Mouse (Mus musculus): ENCODE results near the gene Olfr625-ps1.
"Not testable (repeated sequence)": the region's sequence is repeated elsewhere in the genome, so short reads cannot be mapped to it uniquely, and the experiment has no call there.

Gene Olfr625-ps1

DNA sequence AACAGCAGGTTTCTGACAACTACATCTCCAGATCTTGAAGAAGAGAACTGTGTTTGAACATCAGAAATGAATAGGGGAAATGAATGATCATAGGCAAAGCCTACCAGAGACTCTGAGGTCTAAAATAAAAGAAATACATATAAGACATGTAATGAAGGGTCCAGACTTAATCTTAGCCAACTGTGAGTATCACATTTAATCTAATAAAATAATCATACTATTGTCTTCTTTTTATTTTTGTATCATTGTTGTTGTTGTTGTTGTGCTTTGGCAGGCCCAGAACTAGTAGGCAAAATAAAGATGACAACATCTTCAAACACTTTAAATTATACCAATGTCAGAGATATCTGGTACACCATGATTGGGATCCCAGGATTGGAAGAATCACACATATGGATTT lies at the start of gene Olfr625-ps1:
Gene Olfr625-ps1 (plus strand): TSS at position 301 of the 400 bp plus-strand sequence.
- DNase-seq (ENCODE audit: low read depth, low spot score), result no peak

DNA sequence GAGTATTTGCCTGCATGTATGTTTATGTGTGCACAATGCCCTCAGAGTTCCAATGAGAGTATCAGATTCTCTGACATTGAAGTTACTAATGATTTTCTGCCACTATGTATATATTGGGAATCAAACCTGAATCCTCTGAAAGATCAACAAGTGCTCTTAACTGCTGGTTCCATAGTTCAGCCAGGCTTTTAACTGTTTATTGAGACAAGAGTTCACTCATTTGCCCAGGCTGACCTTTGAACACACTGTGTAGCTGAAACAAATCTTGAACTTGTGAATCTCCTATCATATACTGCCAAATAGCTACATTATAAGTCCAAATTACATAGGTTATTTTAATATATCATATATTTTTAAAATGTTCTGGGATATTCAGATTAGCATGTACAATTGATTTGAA lies 45.7 kb upstream of the Olfr625-ps1 start:
- no peak for DNase-seq (ENCODE audit: low read depth, low spot score)

GRCm38 (mm10) chr7:103642602-103643001 lies 39.9 kb upstream of the Olfr625-ps1 start, which contains the start of gene Olfr622:
Olfr622 (minus strand) TSS chr7:103642702.
- no peak for DNase-seq (ENCODE audit: low read depth, low spot score)

- DNase-seq (ENCODE audit: low read depth, low spot score), result no peak
These were observed 38.5 kb upstream of the Olfr625-ps1 start for GRCm38 (mm10) chr7:103644070-103644469.

- DNase-seq (ENCODE audit: low read depth, low spot score), result no peak
These were observed 18.9 kb upstream of the Olfr625-ps1 start, which contains the start of gene Olfr623 for GRCm38 (mm10) chr7:103663598-103663997. Olfr623 (minus strand) TSS chr7:103663698.

GRCm38 (mm10) chr7:103671091-103671490 lies 11.4 kb upstream of the Olfr625-ps1 start, which contains the start of gene Olfr624:
Olfr624 (minus strand) TSS chr7:103671191.
- no peak for DNase-seq (ENCODE audit: low read depth, low spot score)

DNA sequence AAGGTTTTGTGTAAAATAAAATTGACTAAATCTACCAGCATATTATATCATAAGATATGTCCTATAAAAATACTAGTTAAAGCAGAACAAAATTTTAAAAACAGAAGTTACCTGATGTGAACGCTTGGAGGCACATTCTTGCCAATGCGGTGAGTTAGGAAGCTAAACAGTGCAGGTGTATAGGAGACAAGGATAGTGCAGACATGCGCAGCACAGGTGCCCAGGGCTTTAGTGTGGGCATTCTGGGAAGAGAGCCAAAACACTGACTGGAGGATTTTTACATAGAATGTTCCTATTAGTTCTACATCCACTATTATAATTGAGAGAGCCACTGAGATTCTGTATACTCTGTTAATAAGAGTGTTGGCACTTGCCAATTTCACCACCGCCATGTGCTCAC lies 16.9 kb downstream of the Olfr625-ps1 start:
- no peak for DNase-seq (ENCODE audit: low read depth, low spot score)

GRCm38 (mm10) chr7:103712024-103712423 lies 29.5 kb downstream of the Olfr625-ps1 start:
- no peak for DNase-seq (ENCODE audit: low read depth, low spot score)

DNA sequence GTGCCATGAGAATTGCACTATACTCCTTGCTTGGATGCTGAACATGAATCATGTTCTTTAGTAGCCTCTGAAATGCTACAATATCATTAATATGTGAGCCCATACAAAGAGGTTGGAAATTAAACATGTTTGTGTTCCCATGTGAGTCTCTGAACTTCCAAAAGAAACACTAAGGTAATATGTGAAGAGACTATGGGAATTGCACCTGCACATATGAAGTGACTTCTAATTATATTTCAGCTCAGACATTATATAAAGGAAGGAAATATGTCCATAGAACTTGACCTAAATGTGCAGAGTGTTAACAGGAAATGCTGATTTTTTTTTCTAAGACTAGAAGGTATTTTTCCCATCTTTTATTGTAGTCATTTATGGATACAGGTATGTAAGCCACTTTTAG lies 31.9 kb downstream of the Olfr625-ps1 start, which contains the start of gene Olfr243:
Gene Olfr243 (plus strand): TSS at position 301 of the 400 bp plus-strand sequence.
- DNase-seq (ENCODE audit: low read depth, low spot score), result no peak

DNA sequence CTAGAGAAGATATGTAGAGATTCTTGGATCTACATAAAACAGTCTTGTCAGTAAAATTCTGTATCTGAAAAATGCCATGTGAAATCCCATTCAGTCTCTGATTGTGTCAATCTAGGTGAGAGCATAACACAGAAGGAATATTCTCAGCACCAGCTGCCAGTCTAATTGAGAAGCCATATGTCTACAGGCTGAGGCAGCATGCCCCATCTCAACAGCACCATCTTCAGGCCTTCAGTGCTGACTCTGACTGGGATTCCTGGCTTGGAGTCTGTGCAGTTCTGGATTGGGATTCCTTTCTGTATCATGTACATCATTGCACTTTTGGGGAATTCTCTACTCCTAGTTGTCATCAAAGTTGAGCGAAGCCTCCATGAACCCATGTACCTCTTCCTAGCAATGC lies 33.9 kb downstream of the Olfr625-ps1 start:
- not testable (repeated sequence) for DNase-seq (ENCODE audit: low read depth, low spot score)

DNA sequence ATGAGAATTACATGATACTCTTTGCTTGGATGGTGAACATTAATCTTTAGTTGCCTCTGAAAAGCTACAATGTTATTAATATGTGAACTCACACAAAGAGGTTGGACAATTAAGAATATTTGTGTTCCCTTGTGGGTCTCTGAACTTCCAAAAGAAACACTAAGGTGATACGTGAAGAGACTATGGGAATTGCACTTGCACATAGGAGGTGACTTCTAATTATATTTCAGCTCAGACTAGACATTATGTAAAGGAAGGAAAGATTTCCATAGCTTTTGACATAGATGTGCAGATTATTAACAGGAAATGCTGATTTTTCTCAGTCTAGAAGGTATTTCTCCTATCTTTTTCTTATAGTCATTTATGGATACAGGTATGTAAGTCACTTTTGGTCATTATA lies 47.6 kb downstream of the Olfr625-ps1 start, which contains the start of gene Olfr628:
Gene Olfr628 (plus strand): TSS at position 301 of the 400 bp plus-strand sequence.
- DNase-seq (ENCODE audit: low read depth, low spot score), result no peak

Measured in ZHBTc4 (cell line).